Mouse (Mus musculus): ENCODE data around the gene Olfr209. TPM values are rescaled to one million over a fixed set of nuclear protein-coding genes. Genes with fewer than 3 reads are reported as not detected.
"Not testable (repeated sequence)": the region's sequence is repeated elsewhere in the genome, so short reads cannot be mapped to it uniquely, and the experiment has no call there.

The Olfr209 gene
- total RNA-seq (2021): not detected

- no peak for DNase-seq
Measured at GRCm38 (mm10) chr16:59363893-59364292, at the start of gene Olfr209. Olfr209 (minus strand) TSS chr16:59363993.

GRCm38 (mm10) chr16:59413475-59413874, 49.7 kb upstream of the Olfr209 start:
- DNase-seq: no peak

GRCm38 (mm10) chr16:59409800-59410199, 46.0 kb upstream of the Olfr209 start:
- DNase-seq: no peak

- DNase-seq: no peak
Measured at GRCm38 (mm10) chr16:59409341-59409748, 45.6 kb upstream of the Olfr209 start.

- DNase-seq: no peak
Measured at GRCm38 (mm10) chr16:59407032-59407431, 43.2 kb upstream of the Olfr209 start, which contains the start of gene Gabrr3. Gabrr3 (plus strand) TSS chr16:59407332.

GRCm38 (mm10) chr16:59404798-59405197, 41.0 kb upstream of the Olfr209 start:
- no peak for DNase-seq

- no peak for DNase-seq
Measured at GRCm38 (mm10) chr16:59403684-59404083, 39.9 kb upstream of the Olfr209 start.

- DNase-seq: no peak
Measured at GRCm38 (mm10) chr16:59401985-59402384, 38.2 kb upstream of the Olfr209 start.

- DNase-seq: no peak
Measured at GRCm38 (mm10) chr16:59401102-59401501, 37.3 kb upstream of the Olfr209 start.

- DNase-seq: peak; percentile 40 to 64
Measured at GRCm38 (mm10) chr16:59393300-59393699, 29.5 kb upstream of the Olfr209 start.

GRCm38 (mm10) chr16:59349146-59349545, 14.6 kb downstream of the Olfr209 start, which contains the start of gene Olfr206:
Olfr206 (minus strand) TSS chr16:59349246.
- no peak for DNase-seq

- DNase-seq: no peak
Measured at GRCm38 (mm10) chr16:59331038-59331437, 32.8 kb downstream of the Olfr209 start, which contains the start of gene Olfr205. Olfr205 (minus strand) TSS chr16:59331138.

- DNase-seq: not testable (repeated sequence)
Measured at GRCm38 (mm10) chr16:59323262-59323661, 40.5 kb downstream of the Olfr209 start.

- DNase-seq: no peak
Measured at GRCm38 (mm10) chr16:59318148-59318547, 45.6 kb downstream of the Olfr209 start, which contains the start of gene Olfr204. Olfr204 (minus strand) TSS chr16:59318248.

Other genes starting within 250 kb of the Olfr209 start
- not detected for gene Olfr194, start 242.9 kb downstream of the Olfr209 start, total RNA-seq (2021)
- not detected for gene Olfr195, start 216.9 kb downstream of the Olfr209 start, total RNA-seq (2021)
- not detected for gene Olfr196, start 193.5 kb downstream of the Olfr209 start, total RNA-seq (2021)
- gene Olfr198, start 160.5 kb downstream of the Olfr209 start, total RNA-seq (2021): not detected
- not detected for gene Olfr199, start 144.2 kb downstream of the Olfr209 start, total RNA-seq (2021)
- gene Olfr201, start 91.4 kb downstream of the Olfr209 start, total RNA-seq (2021): not detected
- gene Olfr202, start 77.2 kb downstream of the Olfr209 start, total RNA-seq (2021): not detected
- not detected for gene Olfr203, start 65.1 kb downstream of the Olfr209 start, total RNA-seq (2021)
- gene Olfr204, start 45.7 kb downstream of the Olfr209 start, total RNA-seq (2021): under 1 TPM; 0.05 to 0.08 TPM
- not detected for gene Olfr205, start 32.9 kb downstream of the Olfr209 start, total RNA-seq (2021)
- not detected for gene Olfr206, start 14.7 kb downstream of the Olfr209 start, total RNA-seq (2021)
- not detected for gene Gabrr3, start 43.3 kb upstream of the Olfr209 start, total RNA-seq (2021)
- gene Riox2, start 107.8 kb upstream of the Olfr209 start, total RNA-seq (2021): 10 to 100 TPM; 16.8 to 17.1 TPM
- 1 to 10 TPM; 4.7 TPM for gene Crybg3, start 237.0 kb upstream of the Olfr209 start, total RNA-seq (2021)